Mouse (Mus musculus) myocyte (in vitro differentiated cells): Measurements from ENCODE around the gene Twsg1.

Experiments used
- CEBPB ChIP-seq: IDR thresholded peaks from 2 replicates; pipeline ENCODE4 v1.6.1; 2011; ENCODE audit warnings: mild to moderate bottlenecking, moderate library complexity; ENCODE audit not compliant: poor library complexity, insufficient read depth, severe bottlenecking
- E2F4 ChIP-seq: IDR thresholded peaks from one replicate; pipeline ENCODE4 v1.6.1; 2011; ENCODE audit warnings: mild to moderate bottlenecking, control low read depth, moderate library complexity; ENCODE audit not compliant: insufficient read depth
- MAX ChIP-seq: IDR thresholded peaks from one replicate; pipeline ENCODE4 v1.6.1; 2011; ENCODE audit warnings: low read depth, mild to moderate bottlenecking, control low read depth
- MYOG ChIP-seq, 3 experiments: IDR thresholded peaks; one replicate each; pipeline ENCODE4 v1.6.1; 2011; ENCODE audit warnings: control low read depth in 2 of 3, low read depth in 2 of 3, mild to moderate bottlenecking in 2 of 3; ENCODE audit not compliant: insufficient read length in 2 of 3, control insufficient read depth in 1 of 3, insufficient read depth in 1 of 3
- POLR2A ChIP-seq: IDR thresholded peaks from one replicate; pipeline ENCODE4 v1.6.1; 2011; ENCODE audit warnings: low read depth, mild to moderate bottlenecking, control low read depth, moderate library complexity; ENCODE audit not compliant: insufficient read length
- SRF ChIP-seq: IDR thresholded peaks from one replicate; pipeline ENCODE4 v1.6.1; 2011; ENCODE audit warnings: low read depth; ENCODE audit not compliant: control insufficient read depth, insufficient read length
- TCF12 ChIP-seq: IDR thresholded peaks from one replicate; pipeline ENCODE4 v1.6.1; 2011; ENCODE audit warnings: mild to moderate bottlenecking, control low read depth; ENCODE audit not compliant: poor library complexity, insufficient read depth, severe bottlenecking
- TCF3 ChIP-seq: IDR thresholded peaks from one replicate; pipeline ENCODE4 v1.6.1; 2011; ENCODE audit warnings: low read depth, control low read depth; ENCODE audit not compliant: insufficient read length

DNA sequence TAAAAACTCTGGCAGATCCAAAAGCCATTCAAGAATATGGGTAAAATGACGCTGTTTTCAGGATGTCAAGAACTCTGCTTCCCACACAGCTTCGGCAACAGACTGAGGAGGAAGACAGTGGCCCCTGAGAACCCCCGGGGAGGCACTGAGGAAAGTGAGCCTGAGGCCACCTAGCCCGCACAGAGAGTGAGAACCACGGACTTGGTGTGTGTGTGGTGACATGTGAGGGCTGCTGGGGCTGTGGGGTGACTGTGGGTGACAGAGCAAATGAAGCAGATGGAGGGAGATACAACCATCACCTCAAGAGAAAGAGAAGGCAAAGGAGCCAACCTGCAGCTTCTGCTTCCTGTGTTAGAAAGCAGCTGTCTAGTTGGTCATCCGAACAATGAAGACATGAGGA is 79.0 kb downstream of the Twsg1 start:
- no peak for TF ChIP-seq SRF
- TF ChIP-seq POLR2A = no peak
- TF ChIP-seq MAX = no peak
- no peak for TF ChIP-seq E2F4
- TF ChIP-seq TCF3 = no peak
- no peak for TF ChIP-seq TCF12
- no peak for TF ChIP-seq CEBPB
- TF ChIP-seq MYOG (IDR thresholded peaks at IDR 0.05; ENCODE audit: control insufficient read depth in 1 of 3, insufficient read depth in 1 of 3, insufficient read length in 2 of 3, low read depth in 2 of 3) = no peak
